Mouse (Mus musculus): ENCODE measurements around the gene Fate1. TPM values are rescaled to one million over a fixed set of nuclear protein-coding genes. Genes with fewer than 3 reads are reported as not detected.
"Not testable (repeated sequence)": the region's sequence is repeated elsewhere in the genome, so short reads cannot be mapped to it uniquely, and the experiment has no call there.

Gene Fate1
- polyA plus RNA-seq, 1 experiment: not detected

GRCm38 (mm10) chrX:71968816-71969215 is 4.0 kb upstream of the Fate1 start:
- no peaks in the 10 kb centered on the region for H3K4me1 ChIP-seq (ENCODE audit: control insufficient read depth, insufficient read depth, insufficient read length)
- WGBS: 77% methylated on average over 6 of the region's 6 CpGs
- TF ChIP-seq CTCF (IDR thresholded peaks at IDR 0.05; ENCODE audit: extremely low read depth, insufficient read depth, insufficient read length, insufficient replicate concordance) (no peak), POLR2A (IDR thresholded peaks at IDR 0.05; ENCODE audit: low read depth, low read length) (no peak)

GRCm38 (mm10) chrX:71971325-71971724 is 1.5 kb upstream of the Fate1 start:
- WGBS: 81% methylated on average over 5 of the region's 5 CpGs
- Histone ChIP-seq H3K36me3 (ENCODE audit: control insufficient read depth, insufficient read depth, low read length) (no peaks in the 10 kb centered on the region), H3K4me3 (ENCODE audit: extremely low read depth, insufficient read depth, insufficient read length) (no peak overlapping the region), H3K27ac (ENCODE audit: insufficient read depth, low read length) (no peak overlapping the region), H3K27me3 (ENCODE audit: control insufficient read depth, insufficient read depth, low read length) (no peaks in the 10 kb centered on the region), H3K4me1 (ENCODE audit: control insufficient read depth, insufficient read depth, insufficient read length) (no peaks in the 10 kb centered on the region)
- DNase-seq (ENCODE audit: low read depth in 1 of 2, low spot score in 2 of 2): no peak
- TF ChIP-seq POLR2A (IDR thresholded peaks at IDR 0.05; ENCODE audit: low read depth, low read length): no peak

More at GRCm38 (mm10) chrX:71968816-71969215, 4.0 kb upstream of the Fate1 start:
- no peaks in the 10 kb centered on the region for H3K27me3 ChIP-seq (ENCODE audit: control insufficient read depth, insufficient read depth, low read length)
- no peak overlapping the region for H3K27ac ChIP-seq (ENCODE audit: insufficient read depth, low read length)
- no peak for DNase-seq (ENCODE audit: low read depth in 1 of 2, low spot score in 2 of 2)
- H3K36me3 ChIP-seq (ENCODE audit: control insufficient read depth, insufficient read depth, low read length): no peaks in the 10 kb centered on the region
- no peak overlapping the region for H3K4me3 ChIP-seq (ENCODE audit: extremely low read depth, insufficient read depth, insufficient read length)

GRCm38 (mm10) chrX:71977681-71978080 is 4.9 kb downstream of the Fate1 start:
- H3K4me1 ChIP-seq (ENCODE audit: control insufficient read depth, insufficient read depth, insufficient read length); H3K27me3 ChIP-seq (ENCODE audit: control insufficient read depth, insufficient read depth, low read length); H3K27ac ChIP-seq (ENCODE audit: insufficient read depth, low read length); DNase-seq (ENCODE audit: low read depth in 1 of 2, low spot score in 2 of 2); H3K4me3 ChIP-seq (ENCODE audit: extremely low read depth, insufficient read depth, insufficient read length); H3K36me3 ChIP-seq (ENCODE audit: control insufficient read depth, insufficient read depth, low read length): not testable (repeated sequence)

GRCm38 (mm10) chrX:71980443-71980842 is 7.7 kb downstream of the Fate1 start:
- TF ChIP-seq POLR2A (IDR thresholded peaks at IDR 0.05; ENCODE audit: low read depth, low read length): no peak
- TF ChIP-seq CTCF (IDR thresholded peaks at IDR 0.05; ENCODE audit: extremely low read depth, insufficient read depth, insufficient read length, insufficient replicate concordance): no peak
- 72% methylated on average over 3 of the region's 3 CpGs for WGBS
- Histone ChIP-seq H3K27ac (ENCODE audit: insufficient read depth, low read length) (no peak overlapping the region), H3K27me3 (ENCODE audit: control insufficient read depth, insufficient read depth, low read length) (no peaks in the 10 kb centered on the region), H3K36me3 (ENCODE audit: control insufficient read depth, insufficient read depth, low read length) (no peaks in the 10 kb centered on the region), H3K4me1 (ENCODE audit: control insufficient read depth, insufficient read depth, insufficient read length) (no peaks in the 10 kb centered on the region), H3K4me3 (ENCODE audit: extremely low read depth, insufficient read depth, insufficient read length) (no peak overlapping the region)
- no peak for DNase-seq (ENCODE audit: low read depth in 1 of 2, low spot score in 2 of 2)

GRCm38 (mm10) chrX:71981322-71981721 is 8.5 kb downstream of the Fate1 start:
- no peaks in the 10 kb centered on the region for H3K27me3 ChIP-seq (ENCODE audit: control insufficient read depth, insufficient read depth, low read length)
- WGBS: 76% methylated on average over 2 of the region's 2 CpGs
- no peak overlapping the region for H3K4me3 ChIP-seq (ENCODE audit: extremely low read depth, insufficient read depth, insufficient read length)
- TF ChIP-seq POLR2A (IDR thresholded peaks at IDR 0.05; ENCODE audit: low read depth, low read length): no peak
- no peak for TF ChIP-seq CTCF (IDR thresholded peaks at IDR 0.05; ENCODE audit: extremely low read depth, insufficient read depth, insufficient read length, insufficient replicate concordance)
- no peak for DNase-seq (ENCODE audit: low read depth in 1 of 2, low spot score in 2 of 2)
- no peak overlapping the region for H3K27ac ChIP-seq (ENCODE audit: insufficient read depth, low read length)
- no peaks in the 10 kb centered on the region for H3K4me1 ChIP-seq (ENCODE audit: control insufficient read depth, insufficient read depth, insufficient read length)
- H3K36me3 ChIP-seq (ENCODE audit: control insufficient read depth, insufficient read depth, low read length): no peaks in the 10 kb centered on the region

GRCm38 (mm10) chrX:71983205-71983604 is 10.4 kb downstream of the Fate1 start:
- Histone ChIP-seq H3K4me1 (ENCODE audit: control insufficient read depth, insufficient read depth, insufficient read length) (no peaks in the 10 kb centered on the region), H3K4me3 (ENCODE audit: extremely low read depth, insufficient read depth, insufficient read length) (no peak overlapping the region), H3K36me3 (ENCODE audit: control insufficient read depth, insufficient read depth, low read length) (no peaks in the 10 kb centered on the region), H3K27ac (ENCODE audit: insufficient read depth, low read length) (no peak overlapping the region), H3K27me3 (ENCODE audit: control insufficient read depth, insufficient read depth, low read length) (no peaks in the 10 kb centered on the region)
- 66% methylated on average over 2 of the region's 2 CpGs for WGBS
- no peak for DNase-seq (ENCODE audit: low read depth in 1 of 2, low spot score in 2 of 2)
- no peak for TF ChIP-seq POLR2A (IDR thresholded peaks at IDR 0.05; ENCODE audit: low read depth, low read length)
- no peak for TF ChIP-seq CTCF (IDR thresholded peaks at IDR 0.05; ENCODE audit: extremely low read depth, insufficient read depth, insufficient read length, insufficient replicate concordance)

GRCm38 (mm10) chrX:71983775-71984174 is 11.0 kb downstream of the Fate1 start:
- H3K4me3 ChIP-seq (ENCODE audit: extremely low read depth, insufficient read depth, insufficient read length): no peak overlapping the region
- no peaks in the 10 kb centered on the region for H3K4me1 ChIP-seq (ENCODE audit: control insufficient read depth, insufficient read depth, insufficient read length)
- TF ChIP-seq POLR2A (IDR thresholded peaks at IDR 0.05; ENCODE audit: low read depth, low read length): no peak
- TF ChIP-seq CTCF (IDR thresholded peaks at IDR 0.05; ENCODE audit: extremely low read depth, insufficient read depth, insufficient read length, insufficient replicate concordance): no peak
- H3K27me3 ChIP-seq (ENCODE audit: control insufficient read depth, insufficient read depth, low read length): no peaks in the 10 kb centered on the region
- WGBS: 87% methylated on average over 1 of the region's 1 CpGs
- H3K36me3 ChIP-seq (ENCODE audit: control insufficient read depth, insufficient read depth, low read length): no peaks in the 10 kb centered on the region
- DNase-seq (ENCODE audit: low read depth in 1 of 2, low spot score in 2 of 2): no peak
- H3K27ac ChIP-seq (ENCODE audit: insufficient read depth, low read length): no peak overlapping the region

Measured in spleen, adult 2 months (tissue).